Mouse (Mus musculus): ENCODE measurements at regions not wholly inside any gene's neighbourhood (a gene's known extent, or its start where the extent isn't known, plus 50 kb on each side); places are given as distances from the start of the nearest gene placed in this dataset.
"Not testable (repeated sequence)": the region's sequence is repeated elsewhere in the genome, so short reads cannot be mapped to it uniquely, and the experiment has no call there.

DNA sequence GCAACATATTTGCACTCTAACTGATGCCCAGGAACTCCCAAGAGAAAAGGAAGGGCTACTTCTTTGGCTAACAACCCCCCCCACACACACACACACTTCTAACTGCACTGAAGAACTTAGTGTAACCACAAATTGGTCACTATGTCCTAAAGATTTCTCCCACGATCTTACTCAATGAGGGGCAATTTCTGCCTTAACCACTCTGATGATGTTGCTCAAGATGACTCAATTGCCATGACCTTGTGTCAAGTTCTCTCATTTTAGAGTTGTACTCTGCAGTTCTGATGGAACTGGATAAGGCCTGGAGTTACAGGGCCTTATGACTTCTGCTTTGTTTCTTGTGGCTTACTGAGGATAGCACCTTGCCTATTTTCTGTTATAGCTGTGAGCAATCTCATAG lies 81.7 kb downstream of the Sem1 start:
- no peak for DNase-seq (ENCODE audit: low spot score)

DNA sequence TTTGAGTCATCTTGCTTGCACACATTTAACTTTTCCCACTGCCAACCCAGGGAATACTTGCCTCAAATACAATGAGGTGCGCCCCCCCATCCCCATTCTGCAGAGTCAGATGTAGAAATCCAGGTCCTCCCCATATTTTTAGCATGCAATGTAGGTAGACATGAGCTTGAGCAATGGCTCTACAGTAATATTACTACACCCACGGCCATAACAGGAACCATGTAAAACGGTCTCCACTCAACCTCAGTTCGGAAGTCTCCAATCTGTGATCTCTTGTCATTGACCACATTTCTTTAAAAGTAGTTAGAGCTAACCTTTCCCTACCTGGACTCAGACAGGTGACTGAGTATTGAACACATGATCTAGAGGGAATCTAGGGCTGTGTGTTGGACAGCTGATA lies 82.1 kb downstream of the Sem1 start:
- no peak for DNase-seq (ENCODE audit: low spot score)

DNA sequence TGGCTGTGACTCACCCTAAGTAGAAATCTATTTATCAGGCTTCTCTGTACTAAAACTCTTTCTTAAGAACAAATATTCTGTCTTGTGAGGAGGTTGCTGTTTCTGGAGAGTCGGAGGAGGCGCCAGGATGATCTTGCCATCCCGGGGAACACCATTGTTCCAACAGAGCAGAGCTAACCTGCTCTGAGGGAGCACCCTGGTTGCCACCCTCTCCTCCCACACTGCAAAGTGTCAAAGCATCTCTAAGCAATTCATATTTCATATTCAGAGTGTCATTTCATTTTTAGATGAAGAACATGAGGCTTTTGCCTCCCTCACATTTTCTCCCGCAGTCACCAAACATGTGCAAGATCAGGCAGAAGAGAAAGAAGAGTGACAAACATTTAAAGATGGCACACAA lies 90.3 kb downstream of the Sem1 start:
- no peak for DNase-seq (ENCODE audit: low spot score)

DNA sequence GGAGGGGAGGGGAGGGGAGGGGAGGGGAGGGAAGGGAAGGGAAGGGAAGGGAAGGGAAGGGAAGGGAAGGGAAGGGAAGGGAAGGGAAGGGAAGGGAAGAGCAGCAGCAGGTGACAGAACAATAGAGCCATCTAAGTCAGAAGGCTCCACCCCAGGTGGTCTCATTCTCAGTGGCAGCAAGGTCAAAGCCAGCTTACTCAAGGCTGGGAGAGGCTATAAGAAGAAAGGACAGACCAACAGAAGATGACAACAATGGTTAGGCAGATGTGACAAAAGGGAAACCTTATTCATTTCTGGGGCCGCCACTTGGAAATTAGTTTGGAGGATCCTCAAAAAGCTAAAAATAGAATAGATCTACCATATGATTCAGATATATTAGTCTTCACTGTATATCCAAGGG lies 96.9 kb downstream of the Sem1 start:
- DNase-seq (ENCODE audit: low spot score), result not testable (repeated sequence)

DNA sequence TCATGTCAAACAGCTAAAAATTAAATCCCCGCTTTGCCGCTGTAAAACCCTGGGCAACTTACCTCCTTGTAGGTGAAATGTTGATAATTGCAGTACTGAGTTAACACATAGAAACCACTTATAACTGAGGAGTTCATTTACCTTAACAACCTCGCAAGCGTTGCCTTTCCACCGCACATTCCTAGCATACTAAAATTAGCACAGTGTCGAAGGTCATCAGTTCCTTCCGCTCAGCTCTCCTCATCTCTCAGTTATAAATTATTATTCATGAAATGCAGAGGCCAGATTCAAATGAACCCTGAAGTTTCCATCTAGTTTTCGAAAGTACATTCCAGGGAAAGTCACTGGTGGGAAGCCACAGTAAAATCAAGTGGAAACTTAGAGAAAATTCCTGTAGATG lies 108.1 kb downstream of the Sem1 start:
- DNase-seq (ENCODE audit: low spot score), result no peak

DNA sequence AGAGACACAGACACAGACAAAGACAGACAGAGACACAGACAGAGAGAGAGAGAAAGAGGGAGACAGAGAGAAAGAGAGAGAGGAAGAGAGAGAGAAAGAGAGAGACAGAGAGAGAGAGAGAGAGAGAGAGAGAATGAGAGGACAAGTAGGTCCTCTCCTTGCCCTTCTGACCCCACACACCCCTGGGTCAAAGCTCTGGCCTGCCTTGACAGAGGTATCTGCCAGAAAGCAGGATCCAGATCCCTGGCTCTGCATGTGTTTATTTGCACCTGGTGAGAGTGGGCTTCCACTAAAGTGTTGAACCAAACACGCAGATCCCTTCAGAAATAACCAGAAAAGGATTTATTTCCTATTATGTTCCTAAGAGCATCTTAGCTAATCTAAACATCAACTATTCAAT lies 110.9 kb downstream of the Sem1 start:
- DNase-seq (ENCODE audit: low spot score), result no peak

DNA sequence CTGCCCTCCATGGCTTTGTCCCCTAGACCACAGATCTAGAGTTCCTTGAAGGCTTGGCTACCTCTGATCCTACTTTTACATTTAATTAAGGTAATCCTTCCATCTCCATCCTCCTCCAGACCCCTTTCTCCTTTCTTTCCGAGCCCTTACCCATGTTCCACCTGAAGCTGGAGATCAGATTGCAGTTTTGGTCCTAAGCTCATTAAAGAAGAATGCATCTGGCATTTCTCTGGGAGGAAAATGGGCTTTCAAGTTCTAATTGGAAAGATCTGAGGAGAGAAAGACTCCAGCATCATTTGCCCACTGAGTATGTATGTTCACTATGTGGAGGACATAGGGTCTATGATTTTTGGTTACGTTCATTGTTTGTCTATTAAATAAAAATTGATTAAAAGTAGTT lies 112.2 kb downstream of the Sem1 start:
- DNase-seq (ENCODE audit: low spot score), result no peak

DNA sequence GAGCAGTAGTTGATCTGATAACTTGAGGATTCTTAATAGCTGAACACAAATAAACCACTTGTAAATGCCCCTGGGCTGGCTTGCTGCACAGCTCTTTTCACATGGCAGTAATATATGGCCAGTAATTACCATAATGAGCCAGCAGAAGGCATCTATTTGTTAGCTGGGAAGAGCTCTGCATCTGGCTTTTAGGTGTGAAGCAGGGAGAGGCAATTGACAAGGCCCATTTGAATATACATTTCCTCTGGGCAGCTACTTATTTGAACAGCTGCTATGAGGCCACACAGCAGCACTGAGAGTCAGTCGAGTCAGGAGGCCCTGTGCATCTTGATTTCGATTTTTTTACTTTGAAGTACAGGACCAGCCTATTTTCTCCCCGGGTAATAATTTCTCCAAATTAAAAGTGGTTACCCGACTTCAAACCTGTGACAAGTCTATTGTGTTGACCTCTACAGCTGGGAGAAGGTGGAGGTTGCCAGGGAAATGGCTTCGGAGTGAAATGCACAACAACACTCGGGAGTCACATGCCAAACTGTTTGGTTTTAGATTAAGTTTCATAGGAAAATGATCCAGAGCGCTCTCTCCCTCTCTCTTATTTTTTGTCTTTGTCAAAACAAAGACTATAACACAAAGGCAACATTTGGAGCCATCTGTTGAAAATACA lies 114.5 kb downstream of the Sem1 start:
- DNase-seq (ENCODE audit: low spot score), result no peak

DNA sequence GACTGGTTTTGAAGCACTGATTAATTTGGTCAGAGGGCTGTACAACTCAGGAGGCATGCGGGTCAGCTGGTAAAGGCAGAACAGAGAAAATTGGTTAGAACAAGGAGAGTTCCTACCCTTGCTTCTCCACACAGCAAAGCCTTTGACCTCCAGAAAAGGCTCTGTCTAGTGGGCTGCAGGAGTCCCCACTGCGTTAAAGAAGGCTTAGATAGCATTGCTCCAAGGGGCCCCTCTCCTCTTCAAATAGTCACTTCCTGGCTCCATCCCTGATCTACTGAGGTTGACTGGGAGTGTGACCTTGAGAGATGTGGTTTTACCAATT lies 118.6 kb downstream of the Sem1 start:
- no peak for DNase-seq (ENCODE audit: low spot score)

DNA sequence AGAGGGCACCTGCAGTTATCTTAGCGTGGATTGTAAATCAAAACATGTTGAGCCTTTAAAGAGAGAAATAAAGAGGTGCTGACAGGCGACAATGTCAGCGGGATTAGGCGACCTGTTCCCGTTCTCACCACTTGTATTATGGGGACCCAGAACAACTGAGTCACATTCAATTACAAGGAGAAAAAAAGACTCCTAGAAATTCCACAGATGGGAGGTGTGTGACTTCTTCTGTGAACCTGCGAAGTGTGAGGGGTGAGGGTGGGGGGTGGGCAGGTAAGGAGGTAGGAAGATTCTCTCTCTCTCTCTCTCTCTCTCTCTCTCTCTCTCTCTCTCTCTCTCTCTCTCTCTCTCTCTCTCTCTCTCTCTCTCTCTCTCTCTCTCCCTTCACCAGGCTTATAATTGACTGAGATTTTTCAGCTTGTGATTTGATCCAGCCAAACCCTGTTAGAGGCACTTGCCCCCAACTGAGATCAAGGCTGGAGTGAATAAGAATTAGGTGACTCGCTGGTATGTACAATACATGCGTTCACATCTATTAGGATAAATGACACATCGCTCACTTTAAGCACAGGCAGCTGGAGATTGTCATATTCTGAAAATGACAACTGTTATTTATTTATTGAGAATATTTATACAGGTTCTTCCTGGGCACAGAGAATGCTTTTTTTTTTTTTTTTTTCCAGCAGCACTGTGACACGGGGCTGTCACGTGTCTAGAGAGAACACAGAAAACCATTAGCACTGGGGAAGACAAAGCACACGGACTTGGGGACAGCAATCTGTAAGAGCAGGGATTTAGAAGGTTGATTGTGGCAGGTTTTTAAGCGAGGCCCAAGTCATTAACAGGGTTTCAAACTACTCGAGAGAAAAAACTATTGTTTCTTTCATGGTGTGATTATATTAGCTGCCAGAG lies 119.2 kb downstream of the Sem1 start:
- no peak for DNase-seq (ENCODE audit: low spot score)

DNA sequence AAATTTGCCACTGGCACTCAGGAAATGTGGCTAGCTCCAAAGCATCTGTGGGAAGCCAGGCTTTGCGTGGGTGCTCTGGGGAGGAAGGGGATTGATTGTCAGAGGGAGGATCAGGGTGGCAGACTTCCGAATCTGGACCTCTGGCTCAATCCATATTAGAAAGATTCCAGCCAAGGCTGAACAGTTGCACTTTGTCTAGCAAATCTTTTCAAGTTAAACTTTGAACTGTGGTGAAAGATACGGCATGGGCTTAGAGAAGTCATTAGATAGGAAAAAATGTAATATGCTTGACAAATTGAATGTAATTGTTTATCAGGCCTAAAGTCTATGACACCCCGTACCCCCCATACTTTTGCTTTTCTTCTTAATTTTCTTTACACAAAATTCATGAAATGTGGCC lies 120.7 kb downstream of the Sem1 start:
- DNase-seq (ENCODE audit: low spot score), result no peak

DNA sequence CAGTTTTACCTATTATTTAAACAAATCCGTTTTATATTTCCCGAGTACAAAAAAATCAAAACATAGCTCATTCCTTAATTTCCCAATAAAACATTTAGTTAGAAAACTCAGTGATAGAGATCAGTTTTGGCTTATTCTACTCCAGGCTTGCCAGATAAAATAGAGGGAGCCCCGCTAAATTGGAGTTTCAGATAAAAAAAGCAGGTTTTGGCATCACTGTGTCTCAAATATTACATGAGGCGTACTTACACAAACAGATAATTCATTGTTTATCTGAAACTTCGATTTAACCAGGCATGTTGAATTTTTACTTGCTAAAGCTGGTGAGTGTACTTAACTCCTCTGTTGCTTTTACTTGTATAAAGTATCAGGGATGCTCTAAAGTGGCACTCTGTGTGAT lies 121.5 kb downstream of the Sem1 start:
- no peak for DNase-seq (ENCODE audit: low spot score)

DNA sequence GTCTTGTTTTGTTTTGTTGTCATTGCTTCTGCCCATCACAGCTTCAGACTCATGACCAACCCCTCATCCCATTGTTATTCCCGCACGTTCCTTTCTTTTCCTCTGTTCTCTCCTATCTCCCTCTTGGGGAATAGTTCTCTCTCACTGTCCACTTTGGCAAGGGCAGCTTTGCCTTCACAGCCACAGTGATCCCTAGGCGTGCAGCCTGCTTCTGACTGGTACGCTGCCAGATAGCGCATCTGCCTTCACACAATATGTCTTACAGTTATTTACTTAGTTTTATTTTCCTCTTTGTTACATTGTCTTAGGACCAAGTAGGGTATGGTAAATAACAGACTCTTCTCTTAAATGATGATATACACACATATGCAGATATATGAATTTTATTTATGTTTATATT lies 122.9 kb downstream of the Sem1 start:
- DNase-seq (ENCODE audit: low spot score), result no peak

DNA sequence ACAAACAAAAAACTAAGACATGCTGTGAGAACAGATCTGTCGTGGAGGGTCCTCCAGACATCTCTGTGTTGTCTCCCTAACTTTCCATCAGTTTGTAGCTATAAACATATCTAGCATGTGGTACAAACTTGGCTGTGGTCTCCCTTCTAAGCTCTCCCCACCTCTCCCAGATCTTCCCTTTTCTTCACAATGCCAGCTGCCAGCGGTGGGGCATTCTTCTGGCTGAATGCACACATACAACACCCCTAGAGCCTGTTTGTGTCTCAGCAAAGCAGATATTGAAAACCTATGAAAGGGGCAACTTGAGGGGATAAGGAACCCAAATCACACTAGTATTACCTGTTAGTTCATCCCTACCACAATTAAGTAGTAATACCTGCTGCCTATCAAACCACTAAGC lies 124.1 kb downstream of the Sem1 start:
- DNase-seq (ENCODE audit: low spot score), result no peak

DNA sequence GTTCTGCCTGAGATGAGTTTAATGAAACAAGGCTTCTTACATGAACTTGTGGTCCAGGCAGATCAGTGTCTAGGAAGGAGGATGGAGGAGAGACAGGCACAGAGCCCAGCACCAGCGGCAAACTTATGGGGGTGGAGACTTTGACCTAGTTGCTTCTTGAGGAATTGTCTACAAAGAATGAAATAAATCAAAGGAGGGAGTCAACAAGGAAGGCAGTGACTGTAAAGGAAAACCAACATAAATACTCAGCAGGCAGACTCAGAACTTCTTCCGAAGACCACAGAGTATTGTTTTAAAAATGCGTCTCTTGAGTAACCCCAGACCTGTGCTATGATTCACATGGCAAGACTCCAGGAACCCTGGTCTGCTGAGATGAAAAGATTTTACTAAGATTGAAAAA lies 143.6 kb downstream of the Sem1 start:
- DNase-seq (ENCODE audit: low spot score), result no peak

DNA sequence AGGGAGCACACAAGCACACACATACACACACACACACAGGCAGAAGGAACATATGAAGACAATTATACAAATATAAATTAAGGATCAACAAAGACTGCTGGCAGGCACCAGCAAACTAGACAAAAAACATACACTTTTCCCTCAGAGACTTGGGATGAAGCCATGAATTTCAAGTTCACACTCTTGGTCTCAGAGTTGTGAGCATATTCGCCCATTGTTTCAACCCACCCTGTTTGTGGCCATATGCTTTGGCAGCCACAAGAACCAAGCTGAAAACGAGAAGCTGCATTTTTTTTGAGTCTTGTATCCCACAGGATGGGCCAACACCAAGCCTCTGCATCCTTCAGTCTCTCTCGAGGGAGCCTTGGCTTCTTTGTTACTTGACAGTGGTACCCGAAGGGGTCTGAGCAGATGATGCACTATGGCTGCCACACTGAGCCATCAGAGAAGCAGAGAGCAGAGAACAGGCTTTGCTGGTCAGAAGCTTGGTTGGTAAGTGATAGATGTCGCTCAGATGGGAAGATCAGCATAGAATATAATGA lies 144.1 kb downstream of the Sem1 start:
- no peak for DNase-seq (ENCODE audit: low spot score)

DNA sequence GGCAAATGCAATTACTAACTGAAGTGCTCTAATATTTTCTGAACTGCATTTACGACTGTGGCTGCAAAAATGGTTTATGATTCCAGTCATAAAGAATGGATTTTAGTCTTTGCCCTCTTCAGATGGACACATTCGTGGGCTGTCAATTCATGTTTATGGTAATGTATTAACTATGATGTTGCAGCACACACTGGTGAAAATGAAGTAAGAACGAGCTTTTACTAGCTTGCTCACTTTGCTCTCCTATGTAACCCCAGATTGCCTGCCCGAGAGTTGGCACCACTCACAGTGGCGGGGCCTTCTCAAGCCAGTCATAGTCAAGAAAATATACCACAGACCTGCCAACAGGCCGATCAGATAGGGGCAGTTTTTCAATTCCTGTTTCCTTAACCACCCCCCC lies 145.3 kb downstream of the Sem1 start:
- DNase-seq (ENCODE audit: low spot score), result no peak

DNA sequence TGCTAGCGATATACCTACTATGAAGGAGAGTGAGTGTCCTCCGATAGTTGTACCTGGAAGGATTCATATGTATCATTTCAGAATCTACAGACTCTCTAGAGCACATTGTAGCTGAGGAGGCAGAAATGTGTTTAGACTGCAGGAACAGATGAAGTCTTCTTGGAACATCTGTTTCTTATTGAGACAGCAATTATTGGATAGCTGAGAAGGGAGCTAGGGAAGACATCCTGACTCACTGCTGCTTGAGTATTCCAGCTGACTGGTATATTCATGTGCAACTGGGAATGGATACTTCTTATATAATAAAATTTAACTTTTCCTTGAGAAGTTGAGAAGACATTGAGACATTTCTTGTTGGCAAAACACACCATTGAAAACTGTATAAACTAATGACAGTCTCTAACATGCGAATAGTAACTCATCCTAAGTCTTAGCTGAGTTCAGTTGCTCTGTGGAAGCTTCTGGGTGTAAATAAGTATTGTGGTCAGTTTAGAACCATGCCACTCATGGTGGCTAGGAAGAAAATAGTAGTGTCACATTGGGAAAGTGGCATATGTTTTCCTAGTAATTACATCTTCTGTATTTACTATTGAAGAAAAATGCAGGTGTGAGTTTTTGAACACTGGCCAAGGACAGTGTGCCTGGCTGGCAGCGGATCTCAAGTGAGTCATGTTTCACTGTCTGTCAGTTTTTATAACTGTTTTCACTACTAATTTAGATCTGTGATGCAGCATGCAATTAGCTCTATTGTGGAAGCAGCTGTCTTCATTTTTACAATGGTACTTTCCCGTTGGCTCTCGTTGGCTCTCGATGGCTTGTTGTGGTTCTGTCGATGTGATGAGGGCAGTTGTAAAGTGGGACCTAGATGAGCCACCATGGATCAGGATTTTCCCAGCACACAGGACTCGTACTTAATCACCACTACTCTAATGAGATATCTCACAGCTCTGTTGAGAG lies 163.5 kb downstream of the Sem1 start:
- DNase-seq (ENCODE audit: low spot score), result no peak

DNA sequence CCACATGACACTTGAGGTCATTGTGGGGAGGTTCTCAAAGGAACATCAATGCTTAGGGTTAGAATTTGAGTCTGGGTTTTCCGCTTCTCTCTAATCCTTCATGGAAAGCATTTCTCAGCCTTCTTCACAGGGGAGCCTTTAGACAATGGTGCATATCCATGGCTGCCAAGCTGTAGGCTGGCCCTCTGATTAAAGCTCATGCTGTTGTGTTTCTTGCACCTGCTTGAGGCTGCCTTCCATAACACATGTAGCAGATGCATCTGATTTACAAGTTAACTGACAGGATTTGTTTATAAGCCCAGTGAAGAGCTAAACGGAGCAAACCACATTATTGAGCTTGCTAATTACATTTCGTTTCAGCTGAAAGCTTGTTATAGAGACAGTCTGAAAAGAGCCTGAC lies 180.5 kb downstream of the Sem1 start:
- no peak for DNase-seq (ENCODE audit: low spot score)

DNA sequence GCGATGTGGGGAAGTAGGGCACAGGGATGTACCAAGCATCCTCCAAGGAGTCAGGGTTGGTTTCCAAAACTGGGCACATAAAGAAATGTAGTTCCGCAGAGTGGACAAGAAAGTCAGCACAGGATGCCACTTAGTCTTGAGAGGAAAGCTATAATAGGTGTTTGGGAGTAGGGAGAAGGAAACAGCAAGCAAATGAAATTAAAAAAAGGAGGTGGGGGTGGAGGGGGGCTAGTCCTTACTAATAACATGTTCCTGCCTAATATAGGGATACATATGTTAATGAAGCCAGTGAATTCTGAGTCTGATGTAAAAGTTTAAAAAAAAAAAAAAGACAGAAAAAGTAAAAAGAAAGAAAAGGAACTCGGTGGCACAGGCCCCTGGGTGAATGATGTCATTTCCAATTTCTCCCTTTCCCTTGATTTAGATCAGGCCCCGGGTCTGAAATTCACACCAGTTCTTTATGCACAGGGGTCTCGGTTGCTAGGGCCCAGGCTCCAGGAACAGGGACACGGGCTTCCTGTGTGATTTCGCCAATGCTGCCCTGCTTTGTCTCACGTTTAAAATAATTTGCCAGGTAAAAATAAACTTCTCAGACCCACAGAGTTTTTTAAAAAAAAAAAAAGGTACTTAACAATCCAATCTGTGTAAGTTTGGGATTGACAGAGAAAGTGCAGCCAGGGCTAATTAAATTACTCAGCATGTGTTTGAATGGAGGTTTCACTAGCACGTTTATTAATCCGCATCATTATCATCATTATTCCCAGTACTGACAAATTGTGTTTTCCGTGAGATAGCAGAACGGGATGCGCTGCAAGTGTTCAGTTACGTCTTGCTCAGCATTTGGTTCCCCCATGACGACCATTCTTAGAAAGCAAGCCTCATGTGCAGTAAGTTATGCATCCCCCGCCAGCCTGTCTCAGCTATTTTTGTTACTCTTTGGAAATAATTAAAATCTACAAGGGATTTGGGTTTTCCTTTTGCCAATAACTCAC lies 172.8 kb upstream of the Slc25a13 start:
- DNase-seq (ENCODE audit: low spot score), result no peak
